Mouse (Mus musculus): ENCODE measurements around the gene Dis3l2. TPM values are rescaled to one million over a fixed set of nuclear protein-coding genes. Genes with fewer than 3 reads are reported as not detected.

Dis3l2 gene
- total RNA-seq, 1 experiment: 9.6 TPM

DNA sequence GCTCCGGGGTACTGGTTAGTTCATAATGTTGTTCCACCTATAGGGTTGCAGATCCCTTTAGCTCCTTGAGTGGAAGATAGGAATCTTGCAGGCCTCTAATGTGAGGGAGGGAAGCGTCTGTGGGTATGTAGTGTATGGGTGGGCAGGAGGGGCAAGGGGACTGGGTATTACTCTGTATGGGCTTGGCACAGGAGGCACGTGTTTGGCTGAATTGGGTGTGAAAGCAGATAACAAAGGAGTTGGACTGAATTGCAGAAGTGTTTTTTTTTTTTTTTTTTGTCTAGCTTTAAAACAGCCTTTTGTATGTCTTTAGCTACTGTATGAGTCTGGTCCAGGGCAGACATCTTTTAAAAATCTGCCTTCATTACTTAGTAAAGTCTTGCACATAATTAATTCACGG lies 5.9 kb downstream of the Dis3l2 start:
- H3K9ac ChIP-seq (ENCODE audit: insufficient read depth, low read depth, low read length, poor library complexity, severe bottlenecking): no peak overlapping the region
- in situ Hi-C loops (cut with MboI; ENCODE audit: low sequenced_read_pairs in 2 of 2, unreplicated experiment in 2 of 2): no loop called here
- DNase-seq (ENCODE audit: low read depth, low spot score): no peak
- H3K4me1 ChIP-seq (ENCODE audit: control insufficient read depth in 2 of 2, insufficient read depth in 2 of 2, low read length in 2 of 2, poor library complexity in 1 of 2): no peaks in the 10 kb centered on the region
- no peak overlapping the region for H3K27ac ChIP-seq (ENCODE audit: insufficient read depth, low read depth, low read length, poor library complexity, severe bottlenecking)
- TF ChIP-seq ZC3H11A (IDR thresholded peaks at IDR 0.05; ENCODE audit: borderline replicate concordance, low read depth, low read length): no peak
- no peak for TF ChIP-seq HCFC1 (IDR thresholded peaks at IDR 0.05; ENCODE audit: borderline replicate concordance, insufficient read depth, low read length)
- TF ChIP-seq CHD2 (IDR thresholded peaks at IDR 0.05; ENCODE audit: low read depth, low read length): no peak
- no peak for TF ChIP-seq ZNF384 (IDR thresholded peaks at IDR 0.05; ENCODE audit: low read depth, low read length)
- TF ChIP-seq MAFK (IDR thresholded peaks at IDR 0.05; ENCODE audit: insufficient read depth, low read depth, low read length): no peak
- no peaks in the 10 kb centered on the region for H3K36me3 ChIP-seq (ENCODE audit: control insufficient read depth, insufficient read depth, low read length, poor library complexity, severe bottlenecking)
- H3K4me3 ChIP-seq (ENCODE audit: insufficient read depth in 1 of 2, low read depth in 1 of 2, low read length in 2 of 2, poor library complexity in 1 of 2, severe bottlenecking in 1 of 2): no peak overlapping the region
- no peaks in the 10 kb centered on the region for H3K9me3 ChIP-seq (ENCODE audit: control insufficient read depth, insufficient read depth, low read depth, low read length)

DNA sequence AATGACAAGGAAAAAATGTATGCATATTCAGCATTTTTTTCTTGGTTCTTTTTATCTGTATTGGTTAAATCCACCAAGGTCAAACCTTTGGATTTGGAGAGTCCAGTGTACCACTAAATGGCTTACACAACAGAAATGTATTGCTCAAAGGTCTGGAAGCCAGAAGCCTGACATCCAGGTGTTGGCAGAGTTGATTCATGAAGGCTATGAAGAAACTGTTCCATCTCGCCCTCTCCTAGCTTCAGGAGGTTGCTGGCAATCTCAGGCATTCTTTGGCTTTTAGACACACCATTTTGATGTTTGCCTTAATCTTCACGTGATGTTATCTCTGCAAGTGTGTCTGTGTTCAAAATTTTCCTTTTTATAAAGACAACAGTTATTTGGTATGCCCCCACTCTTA lies 8.4 kb downstream of the Dis3l2 start:
- no peak for TF ChIP-seq MAFK (IDR thresholded peaks at IDR 0.05; ENCODE audit: insufficient read depth, low read depth, low read length)
- no peak for TF ChIP-seq HCFC1 (IDR thresholded peaks at IDR 0.05; ENCODE audit: borderline replicate concordance, insufficient read depth, low read length)
- no peak for TF ChIP-seq ZC3H11A (IDR thresholded peaks at IDR 0.05; ENCODE audit: borderline replicate concordance, low read depth, low read length)
- no peak for TF ChIP-seq ZNF384 (IDR thresholded peaks at IDR 0.05; ENCODE audit: low read depth, low read length)
- no peak for TF ChIP-seq CHD2 (IDR thresholded peaks at IDR 0.05; ENCODE audit: low read depth, low read length)
- DNase-seq (ENCODE audit: low read depth, low spot score): no peak
- in situ Hi-C loops (cut with MboI; ENCODE audit: low sequenced_read_pairs in 2 of 2, unreplicated experiment in 2 of 2): no loop called here
- H3K36me3 ChIP-seq (ENCODE audit: control insufficient read depth, insufficient read depth, low read length, poor library complexity, severe bottlenecking): no peaks in the 10 kb centered on the region
- no peak overlapping the region for H3K9ac ChIP-seq (ENCODE audit: insufficient read depth, low read depth, low read length, poor library complexity, severe bottlenecking)
- H3K4me3 ChIP-seq (ENCODE audit: insufficient read depth in 1 of 2, low read depth in 1 of 2, low read length in 2 of 2, poor library complexity in 1 of 2, severe bottlenecking in 1 of 2): no peak overlapping the region
- H3K27ac ChIP-seq (ENCODE audit: insufficient read depth, low read depth, low read length, poor library complexity, severe bottlenecking): no peak overlapping the region
- no peaks in the 10 kb centered on the region for H3K9me3 ChIP-seq (ENCODE audit: control insufficient read depth, insufficient read depth, low read depth, low read length)
- no peaks in the 10 kb centered on the region for H3K4me1 ChIP-seq (ENCODE audit: control insufficient read depth in 2 of 2, insufficient read depth in 2 of 2, low read length in 2 of 2, poor library complexity in 1 of 2)

GRCm38 (mm10) chr1:86713054-86713453 lies 9.4 kb downstream of the Dis3l2 start:
- no peak for DNase-seq (ENCODE audit: low read depth, low spot score)
- Histone ChIP-seq H3K4me1 (ENCODE audit: control insufficient read depth in 2 of 2, insufficient read depth in 2 of 2, low read length in 2 of 2, poor library complexity in 1 of 2) (no peaks in the 10 kb centered on the region), H3K36me3 (ENCODE audit: control insufficient read depth, insufficient read depth, low read length, poor library complexity, severe bottlenecking) (no peaks in the 10 kb centered on the region), H3K27ac (ENCODE audit: insufficient read depth, low read depth, low read length, poor library complexity, severe bottlenecking) (no peak overlapping the region), H3K9me3 (ENCODE audit: control insufficient read depth, insufficient read depth, low read depth, low read length) (no peaks in the 10 kb centered on the region), H3K9ac (ENCODE audit: insufficient read depth, low read depth, low read length, poor library complexity, severe bottlenecking) (no peak overlapping the region), H3K4me3 (ENCODE audit: insufficient read depth in 1 of 2, low read depth in 1 of 2, low read length in 2 of 2, poor library complexity in 1 of 2, severe bottlenecking in 1 of 2) (no peak overlapping the region)
- in situ Hi-C loops (cut with MboI; ENCODE audit: low sequenced_read_pairs in 2 of 2, unreplicated experiment in 2 of 2): no loop called here
- TF ChIP-seq HCFC1 (IDR thresholded peaks at IDR 0.05; ENCODE audit: borderline replicate concordance, insufficient read depth, low read length) (no peak), CHD2 (IDR thresholded peaks at IDR 0.05; ENCODE audit: low read depth, low read length) (no peak), ZNF384 (IDR thresholded peaks at IDR 0.05; ENCODE audit: low read depth, low read length) (no peak), ZC3H11A (IDR thresholded peaks at IDR 0.05; ENCODE audit: borderline replicate concordance, low read depth, low read length) (no peak), MAFK (IDR thresholded peaks at IDR 0.05; ENCODE audit: insufficient read depth, low read depth, low read length) (no peak)

- in situ Hi-C loops (cut with MboI; ENCODE audit: low sequenced_read_pairs in 2 of 2, unreplicated experiment in 2 of 2): no loop called here
- Histone ChIP-seq H3K27ac (ENCODE audit: insufficient read depth, low read depth, low read length, poor library complexity, severe bottlenecking) (no peak overlapping the region), H3K9me3 (ENCODE audit: control insufficient read depth, insufficient read depth, low read depth, low read length) (no peaks in the 10 kb centered on the region), H3K4me1 (ENCODE audit: control insufficient read depth in 2 of 2, insufficient read depth in 2 of 2, low read length in 2 of 2, poor library complexity in 1 of 2) (peaks cover 6 to 12% of the 10 kb centered on the region in 2 experiments; a peak in 3 of 4 replicates), H3K4me3 (ENCODE audit: insufficient read depth in 1 of 2, low read depth in 1 of 2, low read length in 2 of 2, poor library complexity in 1 of 2, severe bottlenecking in 1 of 2) (no peak overlapping the region), H3K36me3 (ENCODE audit: control insufficient read depth, insufficient read depth, low read length, poor library complexity, severe bottlenecking) (no peaks in the 10 kb centered on the region), H3K9ac (ENCODE audit: insufficient read depth, low read depth, low read length, poor library complexity, severe bottlenecking) (no peak overlapping the region)
- no peak for DNase-seq (ENCODE audit: low read depth, low spot score)
- no peak for TF ChIP-seq ZC3H11A (IDR thresholded peaks at IDR 0.05; ENCODE audit: borderline replicate concordance, low read depth, low read length)
- no peak for TF ChIP-seq ZNF384 (IDR thresholded peaks at IDR 0.05; ENCODE audit: low read depth, low read length)
- TF ChIP-seq MAFK (IDR thresholded peaks at IDR 0.05; ENCODE audit: insufficient read depth, low read depth, low read length): no peak
- TF ChIP-seq HCFC1 (IDR thresholded peaks at IDR 0.05; ENCODE audit: borderline replicate concordance, insufficient read depth, low read length): no peak
- no peak for TF ChIP-seq CHD2 (IDR thresholded peaks at IDR 0.05; ENCODE audit: low read depth, low read length)
These were observed 14.6 kb downstream of the Dis3l2 start for GRCm38 (mm10) chr1:86718190-86718589.

DNA sequence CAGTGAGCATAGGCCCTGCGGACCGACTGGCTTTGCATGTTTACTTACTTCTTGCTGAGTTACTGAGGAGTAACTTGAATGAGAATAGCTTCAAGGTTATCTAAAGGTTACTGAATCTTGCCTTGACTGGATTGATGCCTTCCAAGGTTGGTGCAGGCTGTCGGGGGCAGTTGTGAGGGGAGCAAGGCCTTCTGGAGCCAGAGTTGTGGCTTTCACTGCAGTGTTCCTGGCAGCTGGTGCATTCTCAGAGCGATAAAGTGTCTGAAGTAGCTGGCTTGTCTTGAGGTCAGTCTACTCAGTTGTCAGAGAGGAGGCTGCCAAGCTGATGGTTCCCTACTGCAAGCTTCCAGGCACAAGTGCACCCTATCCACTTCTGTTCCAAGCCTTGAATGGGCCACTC lies 15.8 kb downstream of the Dis3l2 start:
- Histone ChIP-seq H3K4me3 (ENCODE audit: insufficient read depth in 1 of 2, low read depth in 1 of 2, low read length in 2 of 2, poor library complexity in 1 of 2, severe bottlenecking in 1 of 2) (no peak overlapping the region), H3K4me1 (ENCODE audit: control insufficient read depth in 2 of 2, insufficient read depth in 2 of 2, low read length in 2 of 2, poor library complexity in 1 of 2) (peaks cover 6 to 12% of the 10 kb centered on the region in 2 experiments; a peak in 3 of 4 replicates), H3K9ac (ENCODE audit: insufficient read depth, low read depth, low read length, poor library complexity, severe bottlenecking) (no peak overlapping the region), H3K9me3 (ENCODE audit: control insufficient read depth, insufficient read depth, low read depth, low read length) (no peaks in the 10 kb centered on the region), H3K36me3 (ENCODE audit: control insufficient read depth, insufficient read depth, low read length, poor library complexity, severe bottlenecking) (no peaks in the 10 kb centered on the region), H3K27ac (ENCODE audit: insufficient read depth, low read depth, low read length, poor library complexity, severe bottlenecking) (no peak overlapping the region)
- TF ChIP-seq MAFK (IDR thresholded peaks at IDR 0.05; ENCODE audit: insufficient read depth, low read depth, low read length): no peak
- TF ChIP-seq HCFC1 (IDR thresholded peaks at IDR 0.05; ENCODE audit: borderline replicate concordance, insufficient read depth, low read length): no peak
- TF ChIP-seq ZNF384 (IDR thresholded peaks at IDR 0.05; ENCODE audit: low read depth, low read length): no peak
- TF ChIP-seq CHD2 (IDR thresholded peaks at IDR 0.05; ENCODE audit: low read depth, low read length): no peak
- no peak for TF ChIP-seq ZC3H11A (IDR thresholded peaks at IDR 0.05; ENCODE audit: borderline replicate concordance, low read depth, low read length)
- DNase-seq (ENCODE audit: low read depth, low spot score): no peak
- in situ Hi-C loops (cut with MboI; ENCODE audit: low sequenced_read_pairs in 2 of 2, unreplicated experiment in 2 of 2): no loop called here

Measured in ES-E14 (cell line).